Mouse (Mus musculus) G1E (cell line): ENCODE measurements around the gene Zswim5.

ENCODE experiments used
- CTCF ChIP-seq: IDR thresholded peaks from 2 replicates; pipeline ENCODE4 v1.5.1; 2012; ENCODE audit warnings: low read depth, low read length, inconsistent platforms, mixed read lengths
- POLR2AphosphoS5 ChIP-seq: IDR thresholded peaks from 2 replicates; pipeline ENCODE4 v1.6.1; 2012; ENCODE audit warnings: low read depth, low read length, inconsistent platforms; ENCODE audit not compliant: insufficient replicate concordance

DNA sequence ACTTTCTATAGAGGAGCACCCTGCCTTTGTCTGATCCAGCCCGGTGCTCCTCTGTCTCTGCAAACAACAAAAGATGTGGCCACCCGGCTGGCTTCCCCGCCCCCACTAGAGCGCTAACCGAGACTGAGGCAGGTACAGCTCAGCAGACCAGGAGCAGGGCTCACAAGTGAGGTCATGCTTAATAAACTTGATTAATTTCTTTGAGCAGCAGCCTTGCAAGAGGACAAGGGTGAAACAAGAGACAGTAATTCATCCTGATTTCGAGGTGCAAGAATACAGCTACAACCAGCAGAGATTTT lies 47.2 kb upstream of the Zswim5 start:
- no peak for TF ChIP-seq CTCF
- TF ChIP-seq POLR2AphosphoS5, result no peak
